Mouse (Mus musculus) neural tube, embryonic 15.5 days (tissue): ENCODE results near the gene Ccdc86. TPM values are rescaled to one million over a fixed set of nuclear protein-coding genes. Genes with fewer than 3 reads are reported as not detected.

Experiments
- ATAC-seq: fragments of 200-750 bp; cut with Nextera tagmentation; 2 replicates; pipeline ENCODE4 v1.8.0; 2017; ENCODE audit warnings: mild to moderate bottlenecking, moderate TSS enrichment, moderate library complexity; ENCODE audit not compliant: low FRiP score
- H3K27ac ChIP-seq: fragments of 300-500 bp; sonication (generic); replicated peaks from 2 replicates; pipeline ENCODE4 v1.5.1; 2015; ENCODE audit warnings: mild to moderate bottlenecking, inconsistent platforms
- H3K27me3 ChIP-seq: fragments of 300-500 bp; sonication (generic); replicated peaks from 2 replicates; pipeline ENCODE4 v1.6.1; 2015; ENCODE audit warnings: inconsistent platforms
- H3K36me3 ChIP-seq: fragments of 300-500 bp; sonication (generic); 2 replicates; pipeline ENCODE4 v1.6.1; 2015; ENCODE audit warnings: inconsistent platforms
- H3K4me1 ChIP-seq: fragments of 300-500 bp; sonication (generic); 2 replicates; pipeline ENCODE4 v1.6.1; 2015; ENCODE audit warnings: inconsistent platforms
- H3K4me2 ChIP-seq: fragments of 300-500 bp; sonication (generic); 2 replicates; pipeline ENCODE4 v1.6.1; 2015; ENCODE audit warnings: inconsistent platforms, mild to moderate bottlenecking, moderate library complexity
- H3K4me3 ChIP-seq: fragments of 300-500 bp; sonication (generic); replicated peaks from 2 replicates; pipeline ENCODE4 v1.5.1; 2015; ENCODE audit warnings: mild to moderate bottlenecking, inconsistent platforms
- H3K9ac ChIP-seq: fragments of 300-500 bp; sonication (generic); replicated peaks from 2 replicates; pipeline ENCODE4 v1.6.1; 2015; ENCODE audit warnings: mild to moderate bottlenecking, inconsistent platforms
- H3K9me3 ChIP-seq: fragments of 300-500 bp; sonication (generic); replicated peaks from 2 replicates; pipeline ENCODE4 v1.6.1; 2016; ENCODE audit warnings: inconsistent platforms
- WGBS: fragments of 180-500 bp; shearing (Covaris S2); methylation state at CpG from one replicate; pipeline ENCODE4 v1.1.7; 2015; ENCODE audit warnings: mixed read lengths; 5-methylcytosine and 5-hydroxymethylcytosine counted together
- polyA plus RNA-seq: library from polyadenylated mRNA; unstranded; fragments of >200 nt; fragmentation: Nextera tagmentation; extraction: Ambion mirVana; gene quantifications from 2 replicates; pipeline ENCODE4 v1.2.1, GENCODE M21; 2015

Gene Ccdc86
- 12.7 and 16.9 TPM in 2 replicates for polyA plus RNA-seq

DNA sequence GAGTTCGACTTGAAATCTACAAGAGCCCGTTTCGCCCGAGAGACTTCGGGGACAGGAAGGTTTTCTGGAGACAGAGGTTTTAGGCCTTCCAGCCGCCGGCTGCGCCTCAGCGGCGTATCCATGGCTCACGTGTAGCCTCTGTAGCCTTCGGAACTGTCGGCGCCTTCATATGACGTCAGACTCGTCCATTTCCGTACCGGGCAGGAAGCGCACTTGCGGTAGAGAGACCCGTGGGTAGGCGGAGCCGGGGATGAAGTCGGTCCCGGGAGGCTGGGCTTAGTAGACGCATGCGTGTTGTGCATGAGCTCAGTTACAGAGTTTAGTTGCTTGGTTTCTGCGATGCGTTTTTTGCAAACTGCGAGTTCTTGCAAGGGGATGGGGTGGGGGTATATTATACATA lies at the start of gene Ccdc86:
Gene Ccdc86 (minus strand): TSS at position 155 of the 400 bp plus-strand sequence.
- Histone ChIP-seq H3K9ac (peak within 1 kb of the TSS; percentile 84), H3K9me3 (no peaks in the 10 kb centered on the region), H3K27me3 (no peaks in the 10 kb centered on the region; the same call in 1 of the 2 replicates), H3K4me3 (peak within 1 kb of the TSS; percentile 61), H3K4me2 (peak within 1 kb of the TSS; percentile 98), H3K27ac (peak within 1 kb of the TSS; percentile 54), H3K4me1 (peaks cover 30% of the 10 kb centered on the region), H3K36me3 (peaks cover 16% of the 10 kb centered on the region)
- under 1% methylated on average over 30 of the region's 30 CpGs for WGBS
- peak; percentile 98 for ATAC-seq

DNA sequence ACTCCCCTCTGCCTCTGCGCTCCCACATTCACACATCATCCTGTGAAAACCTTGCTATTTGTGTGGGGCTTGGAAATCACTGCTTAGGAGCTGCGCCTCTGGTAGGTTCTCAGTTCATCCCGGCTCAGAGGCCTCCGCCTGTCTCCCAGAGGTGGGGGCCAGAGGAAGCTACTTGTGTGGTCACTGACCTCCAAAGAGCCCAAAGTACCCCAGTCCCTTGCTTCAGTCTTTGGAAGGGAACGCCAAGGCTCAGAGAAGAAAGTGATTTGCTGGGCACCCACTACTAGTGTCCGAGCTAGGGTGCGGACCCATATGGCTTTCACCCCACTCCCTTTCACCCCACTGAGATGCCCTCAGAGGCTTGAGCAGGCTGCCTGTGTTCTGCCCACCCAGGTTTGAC lies 44.1 kb upstream of the Ccdc86 start, which contains the start of gene Ms4a15:
Gene Ms4a15 (minus strand): TSS at position 101 of the 400 bp plus-strand sequence.
- WGBS = 91% methylated on average over 7 of the region's 7 CpGs
- no peak within 1 kb of the TSS for H3K4me2 ChIP-seq
- H3K9me3 ChIP-seq = no peaks in the 10 kb centered on the region
- H3K4me1 ChIP-seq = no peaks in the 10 kb centered on the region
- H3K27me3 ChIP-seq = no peaks in the 10 kb centered on the region
- no peak for ATAC-seq
- no peak within 1 kb of the TSS for H3K9ac ChIP-seq
- no peak within 1 kb of the TSS for H3K4me3 ChIP-seq
- no peaks in the 10 kb centered on the region for H3K36me3 ChIP-seq
- no peak within 1 kb of the TSS for H3K27ac ChIP-seq

DNA sequence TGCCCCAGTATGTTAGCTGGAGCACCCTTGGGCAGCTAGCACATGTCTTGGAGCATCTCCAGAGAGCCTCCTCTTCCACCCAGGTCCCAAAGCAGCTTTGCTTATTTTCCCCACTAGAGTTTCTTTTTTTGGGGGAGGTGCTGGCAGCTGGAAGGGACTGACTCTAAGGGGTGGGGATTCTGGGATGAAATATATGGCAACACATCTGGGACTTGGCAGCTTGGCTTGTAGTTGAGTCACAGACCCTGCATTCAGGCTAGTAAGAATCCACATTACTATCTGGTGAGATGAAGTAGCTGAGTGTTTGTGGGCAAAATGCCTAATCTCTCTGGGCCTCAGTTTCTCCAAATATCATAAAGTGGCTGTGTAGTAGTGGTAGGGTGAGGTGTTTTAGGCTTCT lies 42.8 kb upstream of the Ccdc86 start:
- Histone ChIP-seq H3K9ac (no peak overlapping the region), H3K4me2 (no peak overlapping the region), H3K27me3 (no peaks in the 10 kb centered on the region), H3K36me3 (no peaks in the 10 kb centered on the region), H3K27ac (no peak overlapping the region), H3K4me3 (no peak overlapping the region), H3K9me3 (no peaks in the 10 kb centered on the region), H3K4me1 (no peaks in the 10 kb centered on the region)
- no peak for ATAC-seq

DNA sequence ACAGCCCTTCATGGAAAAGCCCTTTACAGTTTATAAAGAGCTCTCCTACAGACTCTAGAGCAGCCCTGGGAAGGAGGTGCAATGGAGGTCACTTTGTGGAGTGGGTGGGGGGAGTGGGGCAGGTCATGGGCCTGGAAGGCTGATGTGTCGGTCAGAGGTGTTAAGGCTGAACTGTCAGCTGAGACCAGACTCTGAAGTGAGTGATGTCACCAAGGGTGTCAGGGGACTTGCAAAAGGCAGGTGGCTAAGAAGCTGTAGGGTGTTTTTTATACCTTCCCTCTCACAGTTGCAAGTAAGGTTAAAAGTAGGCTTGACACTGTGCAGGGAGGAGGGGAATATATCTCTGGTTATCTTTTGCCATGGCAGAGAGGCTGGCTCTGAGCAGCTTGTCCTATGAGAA lies 41.7 kb upstream of the Ccdc86 start:
- H3K4me1 ChIP-seq = no peaks in the 10 kb centered on the region
- WGBS = 55% methylated on average over 1 of the region's 1 CpGs
- no peak for ATAC-seq
- H3K27ac ChIP-seq = no peak overlapping the region
- no peaks in the 10 kb centered on the region for H3K36me3 ChIP-seq
- no peaks in the 10 kb centered on the region for H3K9me3 ChIP-seq
- no peak overlapping the region for H3K4me3 ChIP-seq
- H3K27me3 ChIP-seq = no peaks in the 10 kb centered on the region
- no peak overlapping the region for H3K4me2 ChIP-seq
- H3K9ac ChIP-seq = no peak overlapping the region

DNA sequence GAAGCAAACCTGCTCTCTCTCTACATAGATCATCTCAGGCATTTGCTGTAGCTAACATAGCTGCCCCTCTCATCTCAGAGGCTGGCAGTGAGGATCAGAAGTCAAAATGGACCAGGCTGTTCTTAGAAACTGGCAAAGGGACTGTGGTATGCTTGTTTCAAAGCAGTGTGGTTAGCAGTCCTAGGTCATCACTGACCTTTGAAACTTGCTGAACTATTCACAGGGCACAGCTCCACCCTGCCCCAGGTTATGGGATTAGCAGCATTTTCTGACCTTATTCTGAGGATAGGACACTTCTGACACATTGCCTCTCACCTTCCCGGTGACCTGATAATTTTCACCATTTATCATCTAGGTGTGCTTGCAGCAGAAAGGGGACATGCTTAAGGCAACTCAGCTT lies 39.5 kb upstream of the Ccdc86 start:
- Histone ChIP-seq H3K9me3 (no peaks in the 10 kb centered on the region), H3K4me3 (no peak overlapping the region), H3K36me3 (no peaks in the 10 kb centered on the region), H3K4me1 (no peaks in the 10 kb centered on the region), H3K9ac (no peak overlapping the region), H3K4me2 (no peak overlapping the region), H3K27ac (no peak overlapping the region), H3K27me3 (no peaks in the 10 kb centered on the region)
- 100% methylated on average over 1 of the region's 1 CpGs for WGBS
- ATAC-seq = no peak

- no peaks in the 10 kb centered on the region for H3K27me3 ChIP-seq
- no peak overlapping the region for H3K27ac ChIP-seq
- no peaks in the 10 kb centered on the region for H3K9me3 ChIP-seq
- no peaks in the 10 kb centered on the region for H3K4me1 ChIP-seq
- no peaks in the 10 kb centered on the region for H3K36me3 ChIP-seq
- H3K9ac ChIP-seq = no peak overlapping the region
- no peak overlapping the region for H3K4me2 ChIP-seq
- no peak for ATAC-seq
- no peak overlapping the region for H3K4me3 ChIP-seq
- 94% methylated on average over 4 of the region's 4 CpGs for WGBS
These were observed 36.8 kb upstream of the Ccdc86 start for GRCm38 (mm10) chr19:10985889-10986288.

GRCm38 (mm10) chr19:10984551-10984950 lies 35.5 kb upstream of the Ccdc86 start:
- ATAC-seq = no peak
- no peaks in the 10 kb centered on the region for H3K36me3 ChIP-seq
- no peak overlapping the region for H3K4me2 ChIP-seq
- H3K4me1 ChIP-seq = peaks cover 2% of the 10 kb centered on the region
- H3K9ac ChIP-seq = no peak overlapping the region
- no peak overlapping the region for H3K4me3 ChIP-seq
- H3K9me3 ChIP-seq = no peaks in the 10 kb centered on the region
- H3K27ac ChIP-seq = no peak overlapping the region
- no peaks in the 10 kb centered on the region for H3K27me3 ChIP-seq
- 82% methylated on average over 13 of the region's 13 CpGs for WGBS

DNA sequence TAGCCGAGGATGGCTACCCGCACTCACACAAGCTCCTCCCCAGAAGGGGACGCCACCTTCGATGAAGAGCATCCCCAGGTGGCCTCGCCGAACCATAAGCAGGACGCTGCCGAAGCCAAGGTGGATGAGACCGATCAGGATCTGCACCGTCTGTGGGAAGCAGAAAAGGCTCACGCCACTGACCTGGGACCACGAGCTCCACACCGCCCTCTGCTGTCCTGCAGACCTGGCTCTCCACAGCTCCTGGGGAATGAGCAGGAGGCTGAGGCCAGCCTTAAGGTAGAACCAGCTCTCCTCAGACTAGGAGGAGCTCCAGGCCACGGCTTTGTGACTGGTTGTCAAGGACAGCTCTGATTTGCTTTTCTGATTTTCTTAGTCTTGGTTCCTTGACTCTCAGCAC lies 34.1 kb upstream of the Ccdc86 start:
- 31% methylated on average over 14 of the region's 14 CpGs for whole genome bisulfite sequencing
- no peak overlapping the region for H3K27ac ChIP-seq

DNA sequence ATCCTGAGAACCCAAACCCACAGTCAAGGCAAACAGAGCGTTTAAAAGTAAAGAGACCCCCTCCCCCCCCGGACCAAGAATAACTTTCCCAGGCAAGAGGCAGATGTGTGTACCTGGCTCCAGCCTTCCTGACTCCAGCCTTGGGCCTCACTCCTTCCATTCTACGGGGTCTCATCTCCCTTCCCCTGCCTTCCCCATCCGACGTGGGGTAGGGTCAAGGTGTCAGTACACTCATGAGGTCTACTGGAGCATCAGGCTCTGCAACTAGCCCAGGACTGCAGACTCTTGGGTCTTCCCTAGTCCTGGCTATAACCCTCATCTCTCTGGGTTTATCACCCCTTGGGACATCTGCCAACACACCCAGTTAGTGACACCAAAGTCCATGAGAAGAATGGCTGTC lies 31.1 kb upstream of the Ccdc86 start:
- H3K4me1 ChIP-seq = peaks cover 6% of the 10 kb centered on the region
- no peak overlapping the region for H3K4me3 ChIP-seq
- no peaks in the 10 kb centered on the region for H3K9me3 ChIP-seq
- no peaks in the 10 kb centered on the region for H3K27me3 ChIP-seq
- H3K27ac ChIP-seq = no peak overlapping the region
- no peaks in the 10 kb centered on the region for H3K36me3 ChIP-seq
- 96% methylated on average over 5 of the region's 5 CpGs for WGBS
- H3K4me2 ChIP-seq = no peak overlapping the region
- no peak for ATAC-seq
- no peak overlapping the region for H3K9ac ChIP-seq

More for the DNA sequence above, 34.1 kb upstream of the Ccdc86 start:
- Histone ChIP-seq H3K4me3 (no peak overlapping the region), H3K27me3 (no peaks in the 10 kb centered on the region), H3K36me3 (no peaks in the 10 kb centered on the region), H3K4me1 (peaks cover 6% of the 10 kb centered on the region), H3K9ac (no peak overlapping the region), H3K9me3 (no peaks in the 10 kb centered on the region), H3K4me2 (0 out of 2 replicates have a peak overlapping the region, but pooled peaks have one; percentile 26)
- no peak for ATAC-seq

DNA sequence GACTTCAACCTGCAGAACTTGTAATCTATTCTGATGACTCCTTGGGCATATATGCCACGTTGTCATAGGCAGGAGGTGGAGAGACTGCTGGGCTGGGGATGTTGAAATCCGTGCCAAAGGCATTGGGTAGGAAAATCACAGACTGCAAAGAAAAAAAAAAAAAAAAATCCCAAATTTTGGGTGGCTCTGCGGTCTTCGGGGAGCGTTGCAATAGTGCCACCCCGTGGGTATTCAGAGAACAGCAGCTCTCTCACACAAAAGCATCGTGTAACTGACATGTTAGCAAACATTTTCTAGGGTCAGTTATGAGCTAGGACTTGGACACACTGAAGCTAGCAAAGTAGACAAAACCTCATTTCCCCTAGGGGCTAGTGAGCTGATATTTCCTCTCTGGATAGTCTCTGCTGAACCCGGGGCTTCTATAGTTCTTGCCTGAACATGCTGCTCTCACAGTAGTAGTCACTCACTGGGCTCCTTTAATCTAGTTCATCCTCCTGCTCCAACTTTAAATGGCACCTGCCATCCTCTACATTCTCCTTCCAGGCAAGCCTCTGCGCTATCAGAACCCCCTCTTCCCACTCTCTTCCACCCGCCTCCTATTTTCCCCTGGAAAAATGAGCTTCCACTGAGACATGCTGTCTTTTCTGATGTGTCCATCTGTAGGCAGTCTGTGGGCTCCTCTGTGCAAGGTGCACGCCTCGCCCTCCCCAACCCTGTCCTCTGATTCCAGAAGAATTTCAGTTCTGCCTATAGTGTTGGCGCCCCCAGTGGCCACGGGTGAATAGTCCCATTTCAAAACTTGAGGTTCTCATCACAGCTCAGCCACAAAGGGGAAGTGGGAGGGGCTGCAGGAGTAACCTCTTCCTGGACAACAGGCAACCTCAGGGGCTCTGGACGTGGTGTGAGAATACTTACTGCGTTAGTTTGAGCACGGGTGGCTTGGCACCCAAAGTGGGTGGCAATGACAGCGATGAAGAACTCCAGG lies 30.4 kb upstream of the Ccdc86 start:
- no peak overlapping the region for H3K27ac ChIP-seq
- peak overlapping the region; percentile 38 for H3K4me2 ChIP-seq
- 16% methylated on average over 18 of the region's 18 CpGs for WGBS
- no peaks in the 10 kb centered on the region for H3K36me3 ChIP-seq
- H3K9me3 ChIP-seq = no peaks in the 10 kb centered on the region
- no peak overlapping the region for H3K9ac ChIP-seq
- H3K27me3 ChIP-seq = no peaks in the 10 kb centered on the region
- H3K4me1 ChIP-seq = peaks cover 6% of the 10 kb centered on the region
- H3K4me3 ChIP-seq = no peak overlapping the region
- peak; percentile 55; the same call in 1 of the 2 replicates for ATAC-seq

DNA sequence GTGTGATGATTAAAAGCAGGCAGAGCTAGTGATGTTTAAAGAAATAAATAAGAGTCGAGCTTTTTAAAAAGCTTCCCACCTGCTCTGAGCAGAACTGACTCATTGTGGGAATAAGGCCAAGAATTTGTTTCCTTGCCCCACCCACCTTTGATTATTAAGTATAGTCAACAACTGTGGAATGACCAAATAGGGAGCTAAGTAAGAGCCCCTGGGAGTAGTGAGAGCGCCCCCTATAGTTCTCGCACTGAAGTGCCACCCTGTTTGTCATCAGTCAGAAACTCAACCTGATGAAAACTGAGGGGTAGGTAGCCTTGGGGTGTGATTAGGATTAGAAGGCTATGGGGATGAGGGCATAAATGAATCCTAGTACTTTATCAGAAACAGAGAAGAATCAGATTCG lies 27.3 kb upstream of the Ccdc86 start:
- 57% methylated on average over 4 of the region's 4 CpGs for WGBS
- Histone ChIP-seq H3K4me3 (no peak overlapping the region), H3K27me3 (no peaks in the 10 kb centered on the region), H3K4me2 (no peak overlapping the region), H3K9ac (no peak overlapping the region), H3K4me1 (peaks cover 6% of the 10 kb centered on the region), H3K27ac (no peak overlapping the region), H3K9me3 (no peaks in the 10 kb centered on the region), H3K36me3 (no peaks in the 10 kb centered on the region)
- no peak for ATAC-seq

GRCm38 (mm10) chr19:10975187-10975586 lies 26.1 kb upstream of the Ccdc86 start:
- Histone ChIP-seq H3K4me2 (no peak overlapping the region), H3K27ac (no peak overlapping the region), H3K27me3 (no peaks in the 10 kb centered on the region), H3K4me1 (peaks cover 6% of the 10 kb centered on the region), H3K9me3 (no peaks in the 10 kb centered on the region), H3K4me3 (no peak overlapping the region), H3K36me3 (no peaks in the 10 kb centered on the region), H3K9ac (no peak overlapping the region)
- WGBS = 77% methylated on average over 2 of the region's 2 CpGs
- ATAC-seq = no peak
